Mouse (Mus musculus) brain, embryonic 14.5 days (tissue): ENCODE measurements at regions not wholly inside any gene's neighbourhood (a gene's known extent, or its start where the extent isn't known, plus 50 kb on each side); places are given as distances from the start of the nearest gene placed in this dataset.

ENCODE experiments used
- CTCF ChIP-seq: fragments of 200-500 bp; IDR thresholded peaks from 2 replicates; pipeline ENCODE4 v1.5.1; 2012; ENCODE audit warnings: inconsistent platforms, mild to moderate bottlenecking, moderate library complexity, borderline replicate concordance; ENCODE audit not compliant: insufficient read depth, insufficient read length; ENCODE audit errors: extremely low read depth
- POLR2A ChIP-seq: fragments of 200-500 bp; IDR thresholded peaks from 2 replicates; pipeline ENCODE4 v1.6.1; 2012; ENCODE audit warnings: mild to moderate bottlenecking, inconsistent platforms, borderline replicate concordance; ENCODE audit not compliant: poor library complexity, insufficient read depth, insufficient read length, severe bottlenecking; ENCODE audit errors: extremely low read depth

DNA sequence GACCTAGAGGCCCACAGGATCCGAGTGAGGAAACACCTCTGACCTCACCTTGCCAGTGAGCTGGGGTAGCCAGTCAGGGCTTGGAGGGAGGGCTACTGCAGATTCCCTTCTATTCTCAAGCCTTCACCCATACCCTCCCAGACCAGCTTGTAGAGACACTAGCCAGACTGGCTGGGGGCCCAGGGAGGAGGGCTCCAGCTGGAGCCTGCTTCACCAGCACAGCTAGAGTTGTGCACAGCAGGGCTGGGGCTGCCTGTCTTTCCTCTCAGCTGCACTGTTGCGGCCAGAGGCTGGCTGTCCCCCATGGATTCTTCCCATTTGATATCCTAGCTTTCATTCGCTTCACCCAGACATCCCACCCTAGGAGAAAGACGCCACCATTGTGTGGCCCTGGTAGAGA lies 165.0 kb upstream of the Sdk2 start:
- no peak for TF ChIP-seq POLR2A
- no peak for TF ChIP-seq CTCF
